Mouse (Mus musculus): ENCODE data around the gene Tmem273. TPM values are rescaled to one million over a fixed set of nuclear protein-coding genes. Genes with fewer than 3 reads are reported as not detected.

Gene Tmem273
- total RNA-seq, 2 experiments from 2014 or later: 0.39 to 0.50 TPM

DNA sequence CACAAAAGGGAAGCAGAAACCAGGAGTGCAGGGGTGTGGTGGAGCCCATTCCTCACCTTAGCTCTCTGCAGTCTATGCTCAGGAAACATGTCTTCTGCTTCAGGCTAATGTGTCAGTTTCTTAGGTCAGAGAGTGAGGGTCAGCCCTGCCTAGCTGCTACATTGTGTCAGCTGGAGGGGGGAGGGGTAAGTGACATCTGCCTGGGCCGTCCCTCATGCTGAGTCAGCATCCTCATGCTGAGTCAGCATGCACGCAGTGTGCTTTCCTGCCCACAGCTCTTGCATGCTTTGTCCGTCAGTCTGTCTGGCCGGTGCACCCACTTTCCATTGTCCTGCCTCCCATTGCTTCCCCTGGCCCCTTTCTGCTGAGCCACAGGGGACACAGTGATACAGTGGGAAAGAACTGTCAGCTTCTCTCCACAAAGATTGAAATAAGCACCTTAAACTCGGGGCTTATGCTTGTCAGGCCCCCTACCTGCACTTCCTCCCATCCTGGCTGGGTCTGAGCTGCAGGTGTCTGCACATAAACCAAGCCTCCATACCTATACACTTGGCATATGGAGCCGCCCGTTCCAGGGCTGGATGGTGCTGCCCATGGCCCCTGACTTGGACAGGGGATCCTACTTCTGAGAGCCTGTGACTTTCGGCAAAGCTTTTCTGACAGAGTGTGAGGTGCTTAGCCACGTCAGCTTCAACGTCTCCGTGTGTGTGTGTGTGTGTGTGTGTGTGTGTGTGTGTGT is 74.2 kb downstream of the Tmem273 start:
- no peak for DNase-seq

DNA sequence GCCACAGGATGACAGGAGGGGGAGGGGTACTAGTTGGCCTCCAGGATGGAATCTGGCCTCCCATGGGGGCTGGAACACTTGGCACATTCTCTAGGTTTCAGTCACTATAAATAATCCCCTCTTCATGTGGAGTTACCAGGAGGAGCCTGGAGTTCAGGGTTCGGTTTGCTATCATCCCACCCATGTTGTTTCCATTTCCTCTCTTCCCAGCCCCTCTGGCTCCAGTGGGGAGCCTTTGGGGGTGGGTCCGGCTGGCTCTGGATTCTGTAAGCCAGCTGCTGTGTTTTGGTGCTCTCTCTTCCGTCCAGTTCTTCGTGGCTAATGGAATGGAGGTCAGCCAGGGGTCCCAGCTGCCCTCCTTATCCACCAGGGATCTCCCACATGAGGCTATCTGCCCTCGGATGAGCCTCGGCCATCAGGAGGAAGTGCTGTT is 75.4 kb downstream of the Tmem273 start:
- peak; percentile 73 to 74 for DNase-seq

DNA sequence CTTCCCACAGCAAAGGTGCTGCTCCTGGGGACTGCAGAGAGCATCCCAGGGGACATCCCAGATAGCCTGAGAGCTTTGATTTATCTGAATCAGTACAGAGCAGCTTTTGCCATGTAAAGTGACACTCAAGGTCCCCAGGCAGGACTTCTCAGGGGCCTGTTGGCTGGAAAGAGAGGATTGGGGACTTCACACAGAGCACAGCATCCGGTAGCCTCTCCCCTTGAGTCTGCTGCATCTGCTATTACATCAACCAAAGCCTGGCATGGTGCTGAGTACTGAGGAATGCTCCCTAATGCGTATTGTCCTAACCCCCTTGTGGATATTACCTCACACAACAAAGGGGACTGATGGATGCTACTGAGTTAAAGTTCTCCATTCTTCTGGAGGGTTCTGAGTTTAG is 75.9 kb downstream of the Tmem273 start:
- DNase-seq: peak in 1 of 2 experiments; percentile 7

DNA sequence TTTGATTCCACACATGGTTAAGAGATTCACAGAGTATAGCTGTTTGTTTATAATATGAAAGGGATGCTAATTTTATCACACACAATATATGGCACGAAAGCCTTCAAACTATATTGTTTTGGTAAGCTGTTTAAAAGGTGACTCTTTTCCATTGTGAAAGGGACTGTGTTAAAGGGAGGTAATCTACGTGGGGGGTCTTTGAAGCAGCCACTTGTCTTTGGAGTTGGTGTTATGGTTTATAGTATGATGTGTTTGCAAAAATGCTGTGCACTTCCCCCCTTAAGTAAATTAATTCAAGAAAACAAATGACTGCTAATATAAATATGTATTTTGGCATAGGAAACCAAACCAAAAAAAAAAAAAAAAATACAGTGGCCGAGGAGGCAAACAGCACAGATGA is 79.6 kb downstream of the Tmem273 start:
- no peak for DNase-seq

Other genes starting within 250 kb of the Tmem273 start
- not detected for gene Prrxl1, start 186.6 kb upstream of the Tmem273 start, total RNA-seq (2021)
- gene 3425401B19Rik, start 100.7 kb upstream of the Tmem273 start, total RNA-seq (2021): 100 to 1,000 TPM in 1 of 2 experiments, 10 to 100 TPM in 1; 98.0 to 103 TPM
- not detected for gene Fam170b, start 48.0 kb downstream of the Tmem273 start, total RNA-seq (2021)
- gene Vstm4, start 70.8 kb downstream of the Tmem273 start, total RNA-seq (2021): 1 to 10 TPM; 8.4 to 8.7 TPM
- gene Lrrc18, start 205.4 kb downstream of the Tmem273 start, total RNA-seq (2021): under 1 TPM; 0.25 to 0.39 TPM

Data from heart, adult 18-20 months (tissue).